Mouse (Mus musculus) lung, adult 2 months (tissue): ENCODE results near the gene Adgrv1. TPM values are rescaled to one million over a fixed set of nuclear protein-coding genes. Genes with fewer than 3 reads are reported as not detected.
A peak's percentile ranks its signal among the peaks of the same experiment; 100 is the strongest.

Experiments used
- DNase-seq: peaks from one replicate; pipeline ENCODE4 v3.0.0; 2022
- H3K4me1 ChIP-seq: fragments of 200-500 bp; 2 replicates; pipeline ENCODE4 v1.6.1; 2011; ENCODE audit warnings: low read length; ENCODE audit not compliant: control insufficient read depth, insufficient read depth
- H3K4me3 ChIP-seq: fragments of 200-500 bp; replicated peaks from 2 replicates; pipeline ENCODE3; 2011; ENCODE audit warnings: low read depth, mild to moderate bottlenecking, control low read depth, low read length; ENCODE audit errors: extremely low read depth
- CTCF ChIP-seq: fragments of 200-500 bp; IDR thresholded peaks from 2 replicates; pipeline ENCODE4 v1.5.1; 2011; ENCODE audit warnings: mild to moderate bottlenecking, low read length, control low read depth; ENCODE audit not compliant: insufficient read depth
- POLR2A ChIP-seq: fragments of 200-500 bp; IDR thresholded peaks from 2 replicates; pipeline ENCODE4 v1.6.1; 2011; ENCODE audit warnings: low read depth, mild to moderate bottlenecking, control low read depth, low read length, borderline replicate concordance; ENCODE audit errors: extremely low read depth
- WGBS: fragments of 180-500 bp; shearing (Covaris S2); methylation state at CpG from one replicate; pipeline ENCODE4 v1.1.7; 2018; 5-methylcytosine and 5-hydroxymethylcytosine counted together
- polyA plus RNA-seq: library from polyadenylated mRNA; depleted of rRNA; stranded (reverse); fragments of >200 nt; gene quantifications from 2 replicates; pipeline ENCODE4 v1.2.3, GENCODE M21; 2012; rRNA removed

The Adgrv1 gene
- 0.46 and 1.3 TPM in 2 replicates for polyA plus RNA-seq

DNA sequence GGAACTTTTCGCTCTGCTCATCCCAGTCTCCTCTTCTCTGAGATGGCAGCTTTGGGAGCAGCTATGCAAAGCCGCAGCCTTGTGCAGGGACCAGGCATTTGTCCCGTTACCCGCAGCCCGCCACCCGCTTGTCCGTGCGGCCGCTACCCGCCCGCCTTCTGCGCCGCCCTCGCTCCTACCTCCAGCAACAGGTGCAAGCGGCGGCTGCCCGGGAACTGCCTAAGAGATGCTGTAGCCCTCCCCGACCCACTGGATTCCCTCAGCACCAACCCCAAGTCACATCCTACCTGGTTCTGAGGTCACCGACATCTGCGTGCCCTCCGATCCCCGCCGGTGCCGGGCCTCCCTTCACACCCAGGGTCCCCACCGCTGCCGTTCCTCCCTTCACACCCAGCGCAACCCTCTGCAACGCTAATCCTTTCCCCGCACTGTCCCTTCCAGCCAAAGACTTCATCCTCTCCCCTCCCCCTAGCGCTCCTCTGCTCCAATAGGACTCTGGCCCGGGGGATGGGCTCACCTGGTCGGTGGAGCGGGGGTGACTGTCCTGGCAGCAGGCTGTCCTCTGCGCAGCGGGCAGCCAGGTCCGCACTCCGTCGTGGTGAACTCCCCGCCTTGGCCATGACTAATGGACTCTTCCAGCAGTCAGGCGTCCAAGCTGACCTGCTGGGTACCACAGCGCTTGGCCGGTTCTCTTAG, at the start of gene Adgrv1:
Adgrv1 (minus strand) TSS at position 435 of the 696 bp plus-strand sequence.
- H3K4me3 ChIP-seq: no peak within 1 kb of the TSS
- peaks cover 2% of the 10 kb centered on the region; the same call in 1 of the 2 replicates for H3K4me1 ChIP-seq
- TF ChIP-seq CTCF (no peak), POLR2A (no peak)
- 4% methylated on average over 42 of the region's 42 CpGs for WGBS
- DNase-seq: peak; percentile 23

DNA sequence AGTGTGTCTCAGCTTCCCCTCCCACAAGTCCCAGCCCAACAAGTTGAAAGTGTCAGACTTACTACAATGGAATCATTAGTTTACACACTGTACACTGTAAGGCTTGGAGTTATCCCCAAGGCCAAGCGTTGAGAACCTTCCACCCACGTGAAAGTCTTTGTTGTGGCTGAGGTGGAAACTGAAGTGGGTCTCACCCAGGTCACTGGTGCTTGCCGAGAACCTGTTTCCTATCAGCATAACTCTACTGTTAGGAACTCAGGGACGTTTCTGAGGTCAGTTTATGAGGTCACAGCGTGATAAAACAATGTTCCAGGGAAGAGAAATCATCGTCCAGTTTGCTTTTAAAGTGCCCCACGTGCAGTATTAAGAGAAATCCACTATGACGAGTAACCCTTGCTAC, 42.4 kb upstream of the Adgrv1 start:
- TF ChIP-seq POLR2A (no peak), CTCF (no peak)
- 68% methylated on average over 8 of the region's 8 CpGs for WGBS
- no peak for DNase-seq
- Histone ChIP-seq H3K4me3 (no peak overlapping the region), H3K4me1 (no peaks in the 10 kb centered on the region)

- no peak overlapping the region for H3K4me3 ChIP-seq
- 85% methylated on average over 5 of the region's 5 CpGs for WGBS
- no peaks in the 10 kb centered on the region for H3K4me1 ChIP-seq
- DNase-seq: no peak
- TF ChIP-seq POLR2A (no peak), CTCF (no peak)
Measured at GRCm38 (mm10) chr13:81667713-81668112, 34.8 kb upstream of the Adgrv1 start.

DNA sequence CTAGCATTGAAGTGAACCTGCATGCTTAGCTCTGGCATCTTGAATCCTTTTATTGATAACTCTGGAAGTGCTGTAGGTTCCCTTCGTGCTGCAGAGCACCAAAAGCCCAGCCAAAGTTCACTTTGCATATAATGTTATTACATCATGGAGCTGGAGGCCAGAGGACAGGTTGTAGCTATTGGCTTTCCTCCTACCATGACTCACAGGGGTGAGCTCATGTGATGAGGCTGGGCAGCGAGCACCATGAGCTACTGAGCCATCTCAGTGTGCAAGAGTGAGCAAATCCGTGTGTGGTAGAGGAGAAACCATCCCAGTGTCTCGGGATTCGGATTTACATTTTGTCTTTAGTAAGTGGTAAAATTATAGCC, 31.4 kb upstream of the Adgrv1 start:
- no peak for TF ChIP-seq CTCF
- TF ChIP-seq POLR2A: no peak
- no peak for DNase-seq
- Histone ChIP-seq H3K4me1 (no peaks in the 10 kb centered on the region; the same call in 1 of the 2 replicates), H3K4me3 (no peak overlapping the region)
- WGBS: 78% methylated on average over 5 of the region's 5 CpGs

DNA sequence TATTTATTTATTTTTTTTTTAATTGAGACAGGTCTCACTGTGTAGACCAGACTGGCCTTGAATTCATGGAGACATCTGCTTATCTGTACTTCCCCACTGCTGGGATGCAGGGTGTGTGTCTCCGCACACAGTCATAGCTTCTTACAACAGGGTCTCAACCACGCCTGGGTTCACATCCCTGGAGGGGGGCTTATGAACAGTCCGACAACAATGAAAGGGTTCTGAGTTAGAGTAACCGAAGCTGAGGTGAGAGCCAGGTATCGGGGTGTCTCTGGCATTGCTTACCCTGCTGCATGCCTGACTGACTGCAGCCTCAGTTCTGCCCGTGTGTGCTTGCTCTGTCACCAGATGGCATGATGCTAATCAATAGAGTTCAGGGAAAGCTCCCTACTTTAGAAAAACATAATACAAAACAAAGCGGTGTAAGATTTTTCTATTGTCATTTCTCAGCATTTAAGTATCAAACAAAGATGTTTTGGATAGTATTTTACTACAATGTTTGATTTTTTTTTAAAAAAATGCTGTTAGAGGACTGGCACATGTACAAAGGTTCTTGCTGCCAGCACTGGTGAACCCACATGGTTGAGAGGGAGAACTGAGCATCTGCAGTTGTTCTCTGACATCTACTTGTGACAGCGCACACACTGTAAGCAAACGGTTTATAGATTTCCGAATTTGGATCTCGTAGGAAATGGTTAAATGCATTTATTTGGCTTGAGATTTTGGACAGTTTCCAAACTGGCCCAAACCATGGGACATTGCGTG, 30.8 kb upstream of the Adgrv1 start:
- WGBS: 77% methylated on average over 12 of the region's 12 CpGs
- DNase-seq: no peak
- H3K4me1 ChIP-seq: no peaks in the 10 kb centered on the region; the same call in none of the 2 replicates
- no peak overlapping the region for H3K4me3 ChIP-seq
- no peak for TF ChIP-seq CTCF
- no peak for TF ChIP-seq POLR2A

- no peak for DNase-seq
- peak overlapping the region; percentile 70 for H3K4me3 ChIP-seq
- H3K4me1 ChIP-seq: no peaks in the 10 kb centered on the region; the same call in none of the 2 replicates
- whole genome bisulfite sequencing: 2% methylated on average over 21 of the region's 21 CpGs
- no peak for TF ChIP-seq CTCF
- TF ChIP-seq POLR2A: no peak
Measured at GRCm38 (mm10) chr13:81658053-81658752, 25.2 kb upstream of the Adgrv1 start.

- peak within 1 kb of the TSS; percentile 70 for H3K4me3 ChIP-seq
Measured at GRCm38 (mm10) chr13:81657351-81658052, 24.5 kb upstream of the Adgrv1 start, which contains the start of gene Lysmd3. TSS of gene Lysmd3 (plus strand) at chr13:81657663.

DNA sequence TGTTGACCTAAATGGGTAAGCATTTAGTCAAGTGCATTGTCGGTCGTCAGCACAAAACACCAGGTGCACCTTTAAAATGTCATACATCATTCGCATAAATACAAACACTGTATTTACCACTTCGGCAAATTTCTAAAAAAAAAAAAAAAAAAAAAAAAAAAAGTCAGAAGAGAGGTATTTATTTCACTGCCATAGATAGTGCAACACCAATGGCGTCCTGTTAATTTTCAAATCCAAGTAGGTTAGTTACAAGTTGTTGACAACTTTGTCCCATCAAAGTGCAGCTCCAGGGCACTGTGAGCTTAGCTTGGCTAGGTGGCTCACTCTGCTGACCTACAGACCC, 24.0 kb upstream of the Adgrv1 start:
- 19% methylated on average over 5 of the region's 5 CpGs for WGBS
- DNase-seq: no peak
- TF ChIP-seq POLR2A (no peak), CTCF (no peak)

More at GRCm38 (mm10) chr13:81657351-81658052, 24.5 kb upstream of the Adgrv1 start, which contains the start of gene Lysmd3:
- TF ChIP-seq CTCF (no peak), POLR2A (peak; percentile 51)
- WGBS: 1% methylated on average over 72 of the region's 73 CpGs
- H3K4me1 ChIP-seq: no peaks in the 10 kb centered on the region; the same call in none of the 2 replicates
- DNase-seq: peak; percentile 90

More for the DNA sequence above, 24.0 kb upstream of the Adgrv1 start:
- Histone ChIP-seq H3K4me3 (peak overlapping the region; percentile 58), H3K4me1 (no peaks in the 10 kb centered on the region; the same call in none of the 2 replicates)
